Mouse (Mus musculus): ENCODE measurements around the gene Grb14. TPM values are rescaled to one million over a fixed set of nuclear protein-coding genes. Genes with fewer than 3 reads are reported as not detected.

The Grb14 gene
- 4.8 and 6.0 TPM in 2 replicates for total RNA-seq (2015)
- total RNA-seq (2017), result 1.4 and 4.1 TPM in 2 replicates

DNA sequence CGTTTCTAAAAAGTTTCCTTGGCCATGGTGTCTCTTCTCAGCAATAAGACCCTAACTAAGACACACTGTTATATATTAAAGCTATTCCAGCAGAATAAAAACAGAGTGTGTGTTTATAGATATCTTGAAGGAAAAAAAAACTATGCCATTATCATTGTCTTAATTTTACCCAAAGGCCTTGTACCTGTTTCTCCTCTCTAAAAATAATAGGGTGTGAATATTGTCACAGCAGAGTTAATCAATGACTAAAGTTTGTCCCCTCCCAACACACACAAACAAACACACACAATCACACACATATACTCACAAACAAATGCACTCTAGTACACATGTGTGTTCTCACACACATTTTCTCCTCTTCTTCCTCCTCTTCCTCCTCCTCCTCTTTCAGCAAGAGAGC, at the start of gene Grb14:
Grb14 (minus strand) TSS at position 101 of the 400 bp plus-strand sequence.
- ATAC-seq (replicated peaks; ENCODE audit: poor library complexity), result no peak

DNA sequence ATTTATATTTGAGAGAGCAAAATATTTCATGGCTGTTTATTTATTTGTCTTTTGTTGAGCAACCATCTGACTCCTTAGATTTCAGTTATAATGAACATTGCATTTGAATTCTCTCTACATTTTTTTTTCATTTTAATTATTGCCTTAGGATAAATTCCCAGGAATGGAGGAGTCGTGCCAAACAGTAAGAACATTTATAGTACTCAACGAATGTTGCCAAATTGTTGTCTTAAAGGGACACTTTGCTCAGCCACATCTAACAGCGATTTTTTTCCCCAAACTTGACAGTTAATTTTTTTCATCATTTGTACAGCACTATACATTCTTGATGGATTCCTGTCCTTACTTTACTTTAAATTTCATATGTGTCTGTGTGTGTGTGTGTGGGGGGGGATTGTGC, 47.4 kb upstream of the Grb14 start:
- ATAC-seq (replicated peaks; ENCODE audit: poor library complexity), result no peak

DNA sequence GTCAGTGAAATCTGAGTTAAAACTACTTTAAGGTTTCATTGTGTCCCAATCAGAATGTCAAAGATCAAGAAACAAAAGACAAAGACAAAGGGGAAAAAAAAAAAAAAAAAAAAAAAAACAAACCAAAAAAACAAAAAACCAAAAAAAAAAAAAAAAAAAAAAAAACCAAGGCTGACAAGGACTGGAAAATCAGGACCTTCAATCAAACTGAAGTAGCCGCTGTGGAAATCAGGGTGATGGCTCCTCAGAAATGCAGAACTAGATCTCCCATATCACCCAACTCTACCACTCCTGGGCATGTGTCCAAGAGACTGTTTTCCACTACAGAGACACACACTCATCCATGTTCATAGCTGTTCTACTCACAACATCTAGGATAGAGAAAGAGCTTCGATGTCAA, 29.0 kb upstream of the Grb14 start:
- peak; percentile 39; the same call in 1 of the 2 replicates for ATAC-seq (replicated peaks; ENCODE audit: poor library complexity)

DNA sequence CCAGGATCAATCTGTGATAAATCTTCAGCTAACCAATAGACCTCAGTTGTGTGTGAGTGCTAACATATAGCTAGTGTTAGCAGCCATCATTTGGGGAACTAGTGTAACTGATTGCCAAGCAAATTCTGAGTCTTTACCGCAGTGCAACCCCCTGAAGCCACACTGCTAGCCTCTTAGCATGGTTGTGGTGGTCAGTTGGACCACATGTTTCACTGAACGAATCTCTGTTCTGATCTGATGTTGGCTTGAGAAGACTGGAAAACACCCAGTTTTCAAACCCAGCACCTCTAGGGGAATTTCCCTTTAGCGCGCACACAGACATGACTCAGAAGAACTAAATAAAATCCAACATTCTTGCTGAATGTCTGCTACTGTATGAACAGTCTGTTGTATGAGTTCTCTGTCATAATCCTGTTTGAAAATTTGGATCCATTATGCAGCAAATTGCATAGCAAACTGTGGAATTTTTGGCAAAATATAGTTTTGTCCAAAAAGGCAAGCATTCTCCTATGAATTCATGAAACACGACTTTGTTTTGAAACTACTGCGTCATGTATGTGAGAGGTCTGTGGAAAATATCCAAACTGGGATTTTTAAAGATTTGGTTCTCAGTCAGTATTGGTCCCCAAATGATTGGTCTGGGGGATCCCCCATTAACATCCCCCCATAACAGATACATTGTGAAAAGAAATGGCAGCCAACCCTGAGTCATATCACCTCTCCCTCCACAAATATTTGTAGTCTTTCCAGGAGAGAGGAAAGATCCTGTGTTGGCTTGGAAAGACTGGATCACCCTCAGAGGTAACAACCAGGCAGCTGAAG, 27.6 kb upstream of the Grb14 start:
- no peak for ATAC-seq (replicated peaks; ENCODE audit: poor library complexity)

DNA sequence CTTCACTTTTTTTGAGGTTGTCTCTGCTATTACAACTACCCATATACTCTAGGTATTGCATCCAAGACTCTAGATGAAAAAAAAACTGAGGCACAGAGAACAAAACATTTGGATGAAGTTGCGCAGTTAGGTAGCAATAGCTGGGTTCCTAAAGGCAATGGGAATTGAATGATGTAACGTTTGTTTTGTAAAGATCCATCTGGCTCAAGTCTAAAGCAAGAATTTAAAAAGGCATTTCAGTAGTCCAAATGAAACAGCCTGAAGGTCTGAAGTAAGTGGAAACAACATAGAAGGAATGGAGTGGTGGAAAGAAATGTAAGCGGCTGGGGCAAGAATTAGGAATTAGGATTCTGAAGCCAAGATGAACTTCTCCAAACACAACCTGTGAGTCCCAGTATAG, 26.0 kb upstream of the Grb14 start:
- ATAC-seq (replicated peaks; ENCODE audit: poor library complexity), result no peak

DNA sequence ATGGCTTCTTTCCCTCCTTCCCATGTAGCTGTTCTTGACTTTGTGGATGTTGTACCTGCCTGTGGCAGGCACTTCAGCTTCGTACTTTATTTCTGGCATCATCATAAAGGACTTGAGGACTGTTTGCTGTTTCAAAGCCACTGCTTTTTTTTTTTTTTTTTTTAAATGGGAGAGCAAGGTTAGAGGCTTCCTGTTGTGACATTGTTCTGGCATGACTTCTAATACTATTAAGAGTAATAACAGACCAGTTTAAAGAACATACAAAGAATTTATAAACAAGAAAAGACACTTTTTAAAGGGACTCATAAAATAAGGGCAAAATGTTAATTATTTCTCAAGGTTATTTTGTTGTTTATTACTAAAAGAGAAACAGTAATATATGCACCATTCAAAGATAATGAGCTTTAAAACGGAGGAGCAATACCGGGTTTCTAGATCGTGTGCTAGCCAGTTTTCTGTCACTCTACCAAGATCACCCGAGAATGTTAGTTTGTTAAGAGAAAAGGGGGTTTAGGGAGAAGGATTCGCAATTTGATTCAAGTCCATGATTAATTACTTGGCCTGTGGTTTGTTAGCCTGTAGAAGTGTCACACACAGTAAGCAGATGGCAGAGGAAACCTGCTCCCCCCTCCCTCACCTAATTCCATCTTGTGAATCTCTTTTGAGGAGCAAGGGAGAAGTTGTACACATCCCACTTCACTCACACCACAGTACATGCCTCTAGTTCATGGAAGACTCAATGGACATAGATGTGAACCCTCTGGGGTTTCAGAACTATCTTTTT, 23.6 kb upstream of the Grb14 start:
- ATAC-seq (replicated peaks; ENCODE audit: poor library complexity), result no peak

DNA sequence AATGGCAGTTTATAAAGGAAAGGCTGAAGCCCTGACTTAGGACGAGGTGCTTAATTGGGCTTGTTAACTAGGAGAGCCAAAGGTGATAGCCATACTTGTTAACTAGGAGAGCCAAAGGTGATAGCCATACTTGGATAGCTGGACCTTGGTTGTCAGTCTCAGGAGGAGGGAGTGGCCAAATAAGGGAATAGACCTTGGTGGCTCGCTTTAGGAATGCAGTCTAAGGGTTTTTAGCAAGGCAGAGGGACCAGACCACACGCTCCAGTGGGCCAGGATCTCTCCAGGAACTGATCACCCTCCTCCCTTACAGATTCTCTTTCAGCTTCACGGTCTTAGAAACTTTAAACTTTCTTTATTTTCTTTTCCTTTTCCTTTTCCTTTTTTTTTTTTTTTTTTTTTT, 13.4 kb upstream of the Grb14 start:
- ATAC-seq (replicated peaks; ENCODE audit: poor library complexity), result no peak

DNA sequence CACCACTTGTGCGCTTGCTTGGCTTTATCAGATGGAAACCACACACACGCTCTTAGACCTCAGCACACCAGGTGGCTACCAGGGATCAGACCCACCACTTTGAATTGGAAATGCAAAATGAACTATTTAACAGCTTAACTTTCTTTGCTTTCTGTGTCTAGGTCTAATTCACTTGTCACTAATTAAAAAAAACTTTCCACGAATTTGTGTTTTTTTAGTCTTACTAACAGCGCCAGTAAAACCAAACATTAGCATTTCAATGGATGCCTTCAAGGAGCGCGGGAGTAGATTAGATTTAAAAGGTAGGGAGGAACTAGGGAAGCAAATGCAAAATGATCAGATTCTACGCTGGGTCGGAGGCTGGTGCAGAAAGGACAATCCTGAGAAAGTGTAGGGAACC, 12.8 kb upstream of the Grb14 start:
- no peak for ATAC-seq (replicated peaks; ENCODE audit: poor library complexity)

DNA sequence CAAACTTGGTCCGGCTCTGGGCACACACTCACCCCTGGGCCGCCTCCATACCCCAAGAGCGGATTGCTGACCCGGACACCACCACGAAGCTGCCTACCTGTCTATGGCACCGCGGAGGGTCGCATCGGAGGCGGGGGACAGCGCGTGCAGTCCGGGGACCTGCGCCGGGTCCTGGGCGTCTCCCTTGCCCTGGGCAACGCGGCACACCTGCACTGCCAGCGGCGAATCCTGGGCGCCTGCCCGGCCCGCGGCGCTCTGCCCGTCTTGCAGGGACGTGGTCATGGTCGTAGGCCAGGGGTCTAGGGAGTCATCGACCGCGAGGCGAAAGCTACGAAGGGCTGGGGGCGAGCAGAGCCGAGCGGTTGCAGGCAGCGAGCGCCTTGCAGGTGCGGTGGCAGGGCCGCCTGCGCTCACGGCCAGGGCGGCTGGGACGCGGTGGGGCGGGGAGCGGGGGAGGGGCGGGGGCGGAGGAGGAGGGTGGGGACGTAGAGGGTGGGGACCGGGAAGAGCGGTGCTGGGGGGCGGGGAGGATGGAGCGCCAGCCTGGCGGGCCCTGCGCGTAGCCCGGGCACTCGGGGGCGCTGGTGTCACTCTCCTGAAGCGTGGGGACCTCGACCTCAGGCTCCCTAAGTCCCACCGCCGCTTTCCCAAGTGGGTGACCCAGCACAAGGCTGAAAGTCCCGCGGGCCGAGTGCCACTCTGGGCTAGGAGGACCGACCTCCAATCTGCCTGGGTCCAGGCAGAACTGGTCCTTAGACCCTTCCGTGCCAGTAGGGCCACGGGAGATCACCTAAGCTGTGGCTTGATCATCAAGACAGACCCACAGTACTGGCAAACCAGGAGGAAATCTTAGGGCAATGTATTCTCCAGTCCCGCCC, 2.2 kb downstream of the Grb14 start:
- ATAC-seq (replicated peaks; ENCODE audit: poor library complexity), result peak; percentile 88

DNA sequence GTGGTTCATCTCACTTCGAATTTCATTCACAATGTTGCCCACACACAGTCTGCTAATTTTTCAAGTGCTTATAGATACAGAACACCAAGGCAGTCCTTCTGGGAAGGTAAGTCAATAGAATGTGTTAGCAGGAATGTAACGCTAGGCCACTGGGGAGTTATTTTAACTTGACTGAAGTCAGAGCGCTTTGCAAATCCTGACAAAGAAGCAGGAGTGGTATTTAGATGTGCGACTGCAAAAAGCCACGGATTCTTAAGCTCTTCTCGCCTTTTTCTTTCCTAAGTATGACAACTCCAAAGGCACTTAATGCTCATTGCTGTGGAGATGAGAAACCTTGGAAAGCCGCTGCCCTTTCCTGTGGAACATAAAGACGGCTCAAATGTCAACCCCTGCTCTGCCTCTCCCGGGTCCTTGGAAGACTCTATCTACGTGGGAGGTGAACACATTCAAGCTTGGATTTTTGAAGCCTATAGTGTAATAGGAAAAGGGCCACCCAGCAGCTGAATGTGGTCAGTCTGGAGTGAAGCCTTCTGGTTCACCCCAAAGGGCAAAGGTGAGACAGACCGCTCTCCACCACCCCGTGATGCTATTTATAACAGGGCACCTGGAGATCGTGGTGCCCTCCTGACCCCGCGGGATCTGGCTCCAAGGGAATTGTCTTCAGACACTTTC, 3.0 kb downstream of the Grb14 start:
- no peak for ATAC-seq (replicated peaks; ENCODE audit: poor library complexity)

DNA sequence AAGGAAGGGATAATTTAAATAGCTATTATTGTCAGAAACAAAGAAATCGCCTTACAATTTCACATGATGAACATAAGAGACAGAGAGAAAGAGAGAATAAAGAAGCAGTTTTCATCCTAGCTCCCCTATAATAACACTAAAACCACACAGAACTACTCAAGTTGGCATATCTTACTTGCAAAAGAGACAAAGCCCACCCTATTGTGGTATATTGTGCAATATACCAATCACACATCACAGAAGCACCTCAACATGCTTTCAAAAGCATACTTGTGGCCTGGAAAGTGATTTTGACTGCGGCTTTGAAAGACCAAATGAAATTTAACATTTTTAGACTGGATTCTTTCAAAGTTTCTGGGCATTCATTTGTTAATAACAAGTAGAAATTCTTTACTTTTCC, 7.4 kb downstream of the Grb14 start:
- ATAC-seq (replicated peaks; ENCODE audit: poor library complexity), result peak; percentile 61

DNA sequence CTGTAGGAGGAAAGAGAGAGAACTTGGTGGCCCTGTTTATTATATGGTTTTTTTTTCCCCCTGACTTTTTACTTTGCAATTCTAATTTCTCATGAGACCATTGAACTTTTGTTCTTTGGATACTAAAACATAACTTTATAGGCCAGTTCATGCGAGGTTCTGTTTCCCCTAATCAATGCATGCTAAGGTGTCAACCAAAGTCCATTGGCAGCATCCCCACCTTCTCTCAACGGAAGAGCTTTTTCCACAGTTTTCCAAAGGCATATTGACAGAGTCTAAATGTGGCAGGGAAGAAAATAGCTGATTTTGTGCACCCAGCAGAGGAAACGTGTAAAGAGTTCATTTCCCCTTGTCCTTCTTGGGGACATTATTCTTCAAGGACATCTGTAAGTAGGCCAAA, 10.2 kb downstream of the Grb14 start:
- no peak for ATAC-seq (replicated peaks; ENCODE audit: poor library complexity)

DNA sequence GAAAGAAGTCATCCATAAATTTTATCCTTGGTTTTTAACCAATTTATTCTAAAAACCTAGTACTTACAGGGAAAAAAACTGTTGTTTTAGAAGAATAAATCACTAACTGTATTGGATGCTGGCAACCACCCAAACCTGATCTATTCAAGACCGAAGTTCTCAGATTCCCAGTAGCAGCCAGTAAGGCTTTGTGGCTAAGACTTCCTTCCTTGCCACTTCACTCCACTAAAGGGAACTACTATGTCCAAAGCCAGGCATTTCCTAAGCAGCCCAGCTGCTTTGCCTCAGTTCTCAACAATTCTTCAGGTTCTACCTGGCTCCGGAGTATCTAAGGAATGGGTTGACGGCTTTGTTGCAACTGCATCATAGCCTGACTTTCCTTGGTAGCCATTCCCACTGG, 14.7 kb downstream of the Grb14 start:
- ATAC-seq (replicated peaks; ENCODE audit: poor library complexity), result peak; percentile 65

DNA sequence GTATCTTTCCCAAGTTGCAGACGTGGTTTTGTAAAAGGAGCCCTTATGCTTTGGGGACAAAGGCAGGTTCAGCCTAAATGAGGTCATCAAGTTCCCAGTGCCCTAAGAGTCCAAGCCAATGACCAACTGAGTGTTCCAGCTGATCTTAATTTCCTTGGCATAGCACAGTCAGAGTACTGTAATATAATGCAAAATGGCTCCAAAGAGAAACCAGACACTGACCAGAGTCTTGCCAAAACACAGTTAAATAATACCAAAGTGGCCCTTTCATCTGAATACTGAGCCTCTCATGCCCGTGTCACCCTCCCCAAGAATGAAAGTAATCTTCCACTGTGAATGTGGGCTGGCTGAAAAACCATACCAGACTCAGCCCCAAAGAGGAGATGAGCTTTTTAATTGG, 17.4 kb downstream of the Grb14 start:
- ATAC-seq (replicated peaks; ENCODE audit: poor library complexity), result no peak

DNA sequence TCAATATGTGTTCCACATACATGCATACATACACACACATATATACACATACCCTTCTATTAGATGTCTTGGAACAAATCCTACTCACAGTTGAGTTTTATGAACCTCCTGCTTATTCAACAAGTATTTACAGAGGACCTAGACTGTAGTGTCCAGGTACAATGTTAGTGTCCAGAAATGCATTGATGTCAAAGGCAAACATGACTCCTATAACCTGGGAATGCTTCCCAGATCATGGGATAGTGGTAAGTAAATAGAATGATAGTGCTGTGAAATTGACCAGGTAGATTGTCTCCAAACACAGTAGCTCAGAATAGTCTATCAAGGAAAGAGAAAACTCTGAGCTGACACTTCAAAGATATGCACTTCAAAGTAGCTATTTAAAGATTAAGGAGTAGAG, 19.7 kb downstream of the Grb14 start:
- ATAC-seq (replicated peaks; ENCODE audit: poor library complexity), result no peak

DNA sequence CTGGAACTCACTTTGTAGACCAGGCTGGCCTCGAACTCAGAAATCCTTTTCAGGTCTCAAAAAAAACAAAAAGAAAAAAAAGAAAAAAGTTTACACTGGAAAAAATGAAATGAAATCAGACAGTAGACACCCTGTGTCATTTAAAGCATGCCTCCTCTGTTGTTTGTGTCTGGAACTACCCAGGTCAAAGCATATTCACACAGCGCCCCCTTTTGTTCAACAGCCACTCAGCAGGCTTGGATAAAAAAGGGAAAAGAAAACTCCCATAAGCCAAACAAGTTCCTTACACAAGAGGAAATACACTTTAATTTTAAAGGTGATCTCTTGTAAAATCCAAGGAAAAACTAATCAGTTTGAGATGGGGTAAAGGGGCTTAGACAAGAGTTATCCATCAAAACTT, 21.4 kb downstream of the Grb14 start:
- peak; percentile 74 for ATAC-seq (replicated peaks; ENCODE audit: poor library complexity)

DNA sequence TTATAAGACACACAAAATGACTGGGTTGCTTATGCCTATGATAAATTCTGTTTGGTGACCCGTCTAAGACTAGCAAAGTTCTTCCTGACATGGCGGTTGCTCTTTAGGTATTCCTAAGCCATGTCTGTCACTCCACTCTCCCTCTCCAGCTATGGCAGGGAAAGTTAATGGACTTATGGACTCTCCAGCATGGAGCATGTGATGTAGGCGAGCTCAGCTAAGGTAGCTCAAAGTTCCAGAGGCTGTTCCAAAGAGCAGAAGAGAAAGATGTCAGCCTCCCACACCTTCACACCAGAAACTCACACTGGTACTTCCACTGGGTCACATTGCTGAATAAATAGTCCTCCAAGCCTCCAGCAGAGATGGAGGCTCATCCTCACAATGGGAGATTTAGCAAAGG, 22.2 kb downstream of the Grb14 start:
- ATAC-seq (replicated peaks; ENCODE audit: poor library complexity), result no peak

DNA sequence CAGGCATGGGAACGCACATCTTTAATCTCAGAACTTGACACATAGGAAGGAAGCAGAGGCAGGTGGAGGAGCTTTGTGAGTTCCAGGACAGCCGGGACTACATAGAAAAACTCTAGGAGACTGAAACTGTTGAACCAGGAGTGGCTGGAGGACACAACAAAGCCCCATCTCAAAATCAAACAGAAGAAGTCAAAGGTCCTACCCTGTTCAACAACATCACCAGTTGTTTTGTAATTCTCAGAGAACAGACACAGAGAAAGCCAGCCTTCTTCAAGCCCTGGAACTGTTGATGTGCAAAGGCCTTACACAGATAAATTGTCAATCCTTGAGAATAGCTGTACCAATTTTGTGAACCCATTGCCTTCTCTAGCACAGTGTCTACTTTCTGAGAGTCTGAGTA, 29.7 kb downstream of the Grb14 start:
- ATAC-seq (replicated peaks; ENCODE audit: poor library complexity), result no peak

DNA sequence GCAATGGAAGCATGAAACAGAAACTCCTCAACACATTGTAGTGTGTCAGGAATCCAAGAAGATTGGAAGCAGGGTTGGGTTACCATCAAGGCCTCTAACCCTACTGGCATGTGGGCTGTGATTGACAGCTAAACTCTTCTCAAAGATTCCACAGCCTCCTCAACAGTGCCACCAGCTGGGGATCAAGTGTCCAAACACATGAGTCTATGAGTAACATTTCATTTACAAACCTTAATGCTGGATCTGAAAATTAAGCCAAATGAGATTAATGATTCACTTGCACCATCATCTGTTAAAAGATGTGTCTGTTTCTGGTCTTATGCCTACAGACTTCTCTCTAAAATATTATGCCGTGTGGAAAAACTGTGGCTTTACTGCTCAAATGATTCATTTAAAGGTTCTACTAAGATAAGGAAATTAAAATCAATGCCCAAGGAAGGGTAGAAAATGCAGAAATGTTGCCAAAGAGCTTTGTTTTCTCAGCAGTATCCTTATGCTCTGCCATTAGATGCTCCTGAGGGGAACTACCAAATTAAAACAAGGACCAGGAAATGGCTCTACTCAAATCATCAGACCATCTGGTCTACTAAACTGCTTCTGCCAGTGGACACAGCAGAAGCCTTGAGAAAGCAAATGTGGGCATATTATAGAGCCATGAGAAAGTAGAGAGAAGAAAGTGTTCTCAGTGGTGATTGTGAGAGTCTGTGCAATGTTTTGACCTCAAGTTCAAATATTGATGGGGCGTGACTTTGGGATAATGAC, 35.2 kb downstream of the Grb14 start:
- ATAC-seq (replicated peaks; ENCODE audit: poor library complexity), result no peak

DNA sequence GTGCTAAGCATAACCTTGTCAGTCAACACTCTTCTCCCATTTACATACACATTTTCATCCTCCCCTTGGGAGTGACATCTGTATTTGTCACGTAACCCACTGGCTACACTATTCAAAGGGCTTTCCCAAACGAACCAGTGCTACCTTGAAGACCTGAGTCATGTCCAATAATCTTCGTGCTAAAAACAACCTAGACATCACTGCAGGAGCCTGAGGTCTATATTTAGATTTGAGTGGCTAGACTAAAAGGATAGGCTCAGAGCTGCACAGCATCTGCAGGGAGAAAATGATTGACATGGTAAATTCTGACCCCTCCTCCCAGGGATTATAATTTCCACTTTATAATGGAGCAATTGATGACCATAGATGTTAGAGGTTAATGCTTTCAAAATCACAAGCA, 37.0 kb downstream of the Grb14 start:
- ATAC-seq (replicated peaks; ENCODE audit: poor library complexity), result no peak
